Mouse (Mus musculus) liver, adult 2 months (tissue): ENCODE measurements around the gene Dpysl4. TPM values are rescaled to one million over a fixed set of nuclear protein-coding genes. Genes with fewer than 3 reads are reported as not detected.

Experiments used
- DNase-seq: peaks from one replicate; pipeline ENCODE4 v3.0.0-alpha.2; 2011; ENCODE audit warnings: low read depth, low spot score; ENCODE audit errors: extremely low read depth
- H3K27ac ChIP-seq: fragments of 200-500 bp; replicated peaks from 2 replicates; pipeline ENCODE4 v1.5.1; 2012; ENCODE audit warnings: low read depth, mild to moderate bottlenecking, control low read depth, inconsistent platforms, low read length; ENCODE audit not compliant: insufficient read depth
- H3K27me3 ChIP-seq: fragments of 200-500 bp; 2 replicates; pipeline ENCODE4 v1.6.1; 2012; ENCODE audit warnings: mild to moderate bottlenecking, moderate library complexity, low read length, inconsistent platforms; ENCODE audit not compliant: control insufficient read depth, insufficient read depth
- H3K36me3 ChIP-seq: fragments of 200-500 bp; 2 replicates; pipeline ENCODE4 v1.6.1; 2012; ENCODE audit warnings: low read length, inconsistent platforms; ENCODE audit not compliant: control insufficient read depth, insufficient read depth
- H3K4me1 ChIP-seq: fragments of 200-500 bp; 2 replicates; pipeline ENCODE4 v1.6.1; 2011; ENCODE audit warnings: low read length; ENCODE audit not compliant: control insufficient read depth, insufficient read depth
- H3K4me3 ChIP-seq: fragments of 200-500 bp; 2 replicates; pipeline ENCODE4 v1.5.1; 2011; ENCODE audit warnings: low read depth, mild to moderate bottlenecking, control low read depth, low read length, moderate library complexity; ENCODE audit not compliant: insufficient read depth
- H3K79me2 ChIP-seq: fragments of 200-500 bp; 2 replicates; pipeline ENCODE4 v1.6.1; 2012; ENCODE audit warnings: inconsistent platforms, mild to moderate bottlenecking, low read length, moderate library complexity; ENCODE audit not compliant: control insufficient read depth, insufficient read depth
- H3K9ac ChIP-seq: fragments of 200-500 bp; 2 replicates; pipeline ENCODE4 v1.6.1; 2012; ENCODE audit warnings: low read depth, mild to moderate bottlenecking, control low read depth, inconsistent platforms, low read length
- CTCF ChIP-seq: fragments of 200-500 bp; IDR thresholded peaks from 2 replicates; pipeline ENCODE4 v1.5.1; 2011; ENCODE audit warnings: low read depth, low read length, control low read depth
- POLR2A ChIP-seq: fragments of 200-500 bp; IDR thresholded peaks from 2 replicates; pipeline ENCODE4 v1.6.1; 2011; ENCODE audit warnings: low read length, control low read depth; ENCODE audit not compliant: insufficient read depth; ENCODE audit errors: extremely low read depth
- WGBS: fragments of 180-500 bp; shearing (Covaris S2); methylation state at CpG from one replicate; pipeline ENCODE4 v1.1.7; 2018; 5-methylcytosine and 5-hydroxymethylcytosine counted together
- polyA plus RNA-seq: library from polyadenylated mRNA; depleted of rRNA; stranded (reverse); fragments of >200 nt; gene quantifications from 2 replicates; pipeline ENCODE4 v1.2.3, GENCODE M21; 2012
- total RNA-seq: library from RNA; depleted of rRNA; stranded (reverse); fragments of >200 nt; gene quantifications from 2 replicates; pipeline ENCODE4 v1.2.3, GENCODE M21; 2014

Gene Dpysl4
- total and polyA plus RNA-seq, 2 experiments = 0.11 to 0.28 TPM

DNA sequence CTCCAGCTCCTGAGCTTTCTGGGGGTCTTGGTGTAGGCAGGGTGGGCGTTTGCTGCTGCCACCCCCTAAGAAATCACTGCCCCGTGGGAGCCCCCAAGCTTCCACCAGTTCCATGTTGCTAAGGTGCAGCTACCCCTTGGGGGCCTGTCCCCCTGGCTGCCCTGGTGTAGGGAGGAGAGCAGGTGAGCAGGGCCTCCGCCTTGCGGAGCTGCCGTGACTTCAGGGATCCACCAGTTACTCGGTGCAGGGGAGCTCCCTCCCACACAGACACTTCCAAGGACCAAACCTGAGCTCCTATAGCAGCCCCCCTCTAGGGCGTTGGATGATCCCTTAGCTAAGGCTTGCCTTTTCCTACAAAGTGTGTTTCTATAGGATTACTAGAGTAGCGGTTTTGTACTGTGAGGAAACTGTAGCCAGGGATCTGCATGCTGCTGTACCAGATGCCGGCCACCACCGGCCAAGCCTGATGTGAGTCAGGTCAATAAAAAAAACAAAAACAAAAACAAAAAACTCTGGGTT, 15.5 kb downstream of the Dpysl4 start:
- Histone ChIP-seq H3K27ac (no peak overlapping the region), H3K9ac (no peak overlapping the region)

DNA sequence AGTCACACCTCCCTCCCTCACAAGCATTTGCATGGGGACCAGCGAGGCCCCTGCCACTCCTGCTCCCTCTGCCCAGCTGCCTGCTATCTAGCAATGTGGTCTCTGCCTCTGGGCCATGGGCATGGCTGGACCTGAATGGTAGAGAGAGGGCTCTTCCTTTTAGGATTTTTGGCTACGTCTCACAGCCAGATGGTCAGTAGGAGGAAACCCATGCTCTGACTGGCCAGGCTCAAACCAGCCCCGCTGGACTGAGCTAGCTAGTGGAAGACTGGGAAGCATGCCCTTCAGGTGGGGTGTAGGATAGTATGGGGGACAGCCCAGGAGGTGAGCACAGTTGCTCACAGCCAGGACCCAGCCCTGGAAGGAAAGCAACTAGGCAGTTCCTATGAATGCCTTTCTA, 16.0 kb downstream of the Dpysl4 start:
- Histone ChIP-seq H3K27ac (no peak overlapping the region), H3K4me1 (no peaks in the 10 kb centered on the region), H3K9ac (no peak overlapping the region), H3K4me3 (no peak overlapping the region), H3K36me3 (no peaks in the 10 kb centered on the region), H3K79me2 (no peaks in the 10 kb centered on the region), H3K27me3 (no peaks in the 10 kb centered on the region)
- no peak for DNase-seq
- TF ChIP-seq POLR2A = no peak
- no peak for TF ChIP-seq CTCF
- WGBS = 82% methylated on average over 3 of the region's 3 CpGs

More for the DNA sequence above, 15.5 kb downstream of the Dpysl4 start:
- WGBS = 75% methylated on average over 10 of the region's 10 CpGs
- TF ChIP-seq CTCF (no peak), POLR2A (no peak)
- Histone ChIP-seq H3K79me2 (no peaks in the 10 kb centered on the region), H3K4me3 (no peak overlapping the region), H3K36me3 (no peaks in the 10 kb centered on the region), H3K4me1 (no peaks in the 10 kb centered on the region), H3K27me3 (no peaks in the 10 kb centered on the region)
- no peak for DNase-seq

DNA sequence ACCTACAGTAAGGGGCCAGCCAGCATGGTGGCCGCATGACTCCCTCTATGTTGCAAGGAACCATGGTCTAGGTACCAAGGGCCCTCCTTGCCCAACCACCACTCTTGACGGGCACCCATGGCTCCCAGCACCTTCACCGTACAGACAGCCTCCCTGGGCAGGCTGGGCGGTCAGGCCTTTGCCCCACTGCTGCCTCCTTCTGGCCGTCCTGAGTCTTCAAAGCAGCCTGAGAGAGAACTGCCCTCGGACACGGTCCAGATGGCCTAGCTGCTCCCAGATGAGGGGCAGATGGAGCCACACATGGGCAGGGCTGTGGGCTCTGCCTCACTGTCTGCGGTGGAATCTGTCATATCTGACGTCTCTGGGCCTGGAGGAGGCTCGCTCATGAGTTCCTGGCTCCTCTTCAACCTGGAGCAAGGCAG, 18.2 kb downstream of the Dpysl4 start:
- no peaks in the 10 kb centered on the region for H3K4me1 ChIP-seq
- 64% methylated on average over 10 of the region's 10 CpGs for WGBS
- H3K27ac ChIP-seq = no peak overlapping the region
- no peak overlapping the region for H3K9ac ChIP-seq
- H3K27me3 ChIP-seq = no peaks in the 10 kb centered on the region
- no peaks in the 10 kb centered on the region for H3K36me3 ChIP-seq
- H3K79me2 ChIP-seq = no peaks in the 10 kb centered on the region
- TF ChIP-seq CTCF (no peak), POLR2A (no peak)
- H3K4me3 ChIP-seq = no peak overlapping the region
- no peak for DNase-seq

DNA sequence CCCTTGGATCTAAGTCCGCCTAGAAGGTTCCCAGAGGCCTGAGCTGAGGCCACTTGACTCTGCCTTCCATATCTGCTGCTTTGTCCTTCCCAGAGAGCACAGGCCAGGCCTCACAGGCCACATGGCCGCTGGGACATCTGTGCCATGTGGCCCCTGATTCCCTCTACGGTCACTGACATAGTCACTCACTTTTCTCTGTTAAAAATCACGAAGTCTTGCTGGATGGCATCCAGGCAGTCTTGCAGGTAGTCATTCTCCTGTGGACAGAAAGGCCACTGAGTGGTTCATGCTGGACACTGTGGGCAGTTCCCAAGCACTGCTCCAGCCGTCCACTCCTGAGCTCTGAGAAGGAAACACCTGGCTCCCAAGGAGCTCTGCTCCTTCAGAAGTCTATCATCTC, 19.3 kb downstream of the Dpysl4 start:
- no peaks in the 10 kb centered on the region for H3K4me1 ChIP-seq
- TF ChIP-seq CTCF = no peak
- TF ChIP-seq POLR2A = no peak
- H3K27me3 ChIP-seq = no peaks in the 10 kb centered on the region
- H3K36me3 ChIP-seq = no peaks in the 10 kb centered on the region
- DNase-seq = no peak
- H3K27ac ChIP-seq = no peak overlapping the region
- H3K4me3 ChIP-seq = no peak overlapping the region
- H3K79me2 ChIP-seq = no peaks in the 10 kb centered on the region
- H3K9ac ChIP-seq = no peak overlapping the region
- WGBS = 80% methylated on average over 5 of the region's 5 CpGs

- no peak overlapping the region for H3K4me3 ChIP-seq
- H3K9ac ChIP-seq = no peak overlapping the region
- no peak overlapping the region for H3K27ac ChIP-seq
- WGBS = 82% methylated on average over 7 of the region's 7 CpGs
- TF ChIP-seq POLR2A (no peak), CTCF (no peak)
- no peaks in the 10 kb centered on the region for H3K4me1 ChIP-seq
- DNase-seq = no peak
- no peaks in the 10 kb centered on the region for H3K36me3 ChIP-seq
- no peaks in the 10 kb centered on the region for H3K79me2 ChIP-seq
- no peaks in the 10 kb centered on the region for H3K27me3 ChIP-seq
Measured at GRCm38 (mm10) chr7:139105705-139106104, 19.9 kb downstream of the Dpysl4 start.

DNA sequence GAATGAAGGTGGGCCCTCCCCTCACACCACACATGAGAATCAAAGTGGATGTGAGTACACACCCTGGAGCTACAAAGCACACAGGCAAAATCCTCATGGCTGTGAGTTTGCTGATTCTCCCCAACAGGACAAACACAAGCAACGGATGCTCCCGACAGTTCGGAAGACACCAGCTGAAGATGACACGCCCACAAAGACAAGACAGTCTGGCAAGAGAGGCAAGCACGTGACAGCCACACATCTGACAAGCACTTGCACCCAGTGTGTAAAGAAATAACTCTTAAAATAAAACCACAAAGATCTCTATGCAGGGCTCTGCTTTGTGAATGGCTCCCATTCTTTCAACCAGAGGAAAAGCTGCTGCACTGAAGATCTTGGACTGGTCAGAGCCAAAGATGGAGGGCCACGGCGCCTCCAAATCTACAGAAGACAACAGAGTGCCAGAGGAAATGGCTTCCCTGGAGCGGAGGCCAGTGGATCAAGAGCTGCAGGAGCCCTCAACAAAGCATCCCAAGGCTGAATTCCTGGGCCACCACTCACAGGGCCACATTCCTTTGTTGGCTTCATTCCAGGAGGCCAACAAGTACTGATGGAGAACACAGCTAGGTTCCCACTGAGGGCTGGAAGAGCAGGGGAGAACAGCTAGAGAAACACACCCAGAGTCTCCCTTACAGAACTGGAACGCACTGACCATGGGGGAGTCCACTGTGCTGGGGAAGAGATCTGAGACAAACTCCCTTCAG, 22.3 kb downstream of the Dpysl4 start:
- no peaks in the 10 kb centered on the region for H3K27me3 ChIP-seq
- H3K9ac ChIP-seq = no peak overlapping the region
- no peak overlapping the region for H3K4me3 ChIP-seq
- no peaks in the 10 kb centered on the region for H3K79me2 ChIP-seq
- DNase-seq = no peak
- no peaks in the 10 kb centered on the region for H3K4me1 ChIP-seq
- no peak for TF ChIP-seq CTCF
- TF ChIP-seq POLR2A = no peak
- 85% methylated on average over 9 of the region's 9 CpGs for WGBS
- H3K27ac ChIP-seq = no peak overlapping the region
- H3K36me3 ChIP-seq = no peaks in the 10 kb centered on the region
